Comparison of ENCODE assay signal across 13 mouse cellular contexts in genomic region chr9:24910738-24911137, GRCm38 (mm10).
A peak's percentile ranks its signal among the peaks of the same experiment; 100 is the strongest.
DNase-seq lines count a peak whose midpoint lies in the region; ATAC-seq and TF ChIP-seq lines count a peak whose summit lies in the region.
"Had no signal": no experiment of that assay in that cellular context is flagged by ENCODE, and none has a peak within 500 bp of the region (broad histone marks: within the 10 kb centered on the region; RNA-seq: fewer than 3 reads in every experiment).

No protein-coding gene starts in this region.

- no peak overlapping the region for H3K4me3 ChIP-seq in heart, embryonic 11.5 days (ENCODE audit: low read depth, low read length)
- H3K4me3 ChIP-seq in midbrain, embryonic 11.5 days (ENCODE audit: low read depth, low read length) = no peak overlapping the region
- no peak overlapping the region for H3K4me3 ChIP-seq in midbrain, embryonic 10.5 days
- no peak overlapping the region for H3K4me3 ChIP-seq in liver, adult 2 months (ENCODE audit: insufficient read depth, low read depth, low read length)
- H3K4me3 ChIP-seq in midbrain, postnatal 0 days (ENCODE audit: low read depth, low read length) = no peak overlapping the region
- H3K4me3 ChIP-seq: embryonic facial prominence, embryonic 15.5 days; heart, adult 2 months; limb, embryonic 12.5 days had no signal

- no peaks in the 10 kb centered on the region for H3K79me2 ChIP-seq in liver, adult 2 months (ENCODE audit: control insufficient read depth, insufficient read depth, low read length)

- H3K9ac ChIP-seq in heart, embryonic 11.5 days (ENCODE audit: low read depth, low read length) = no peak overlapping the region
- no peak overlapping the region for H3K9ac ChIP-seq in midbrain, embryonic 11.5 days (ENCODE audit: low read length)
- H3K9ac ChIP-seq in liver, adult 2 months (ENCODE audit: low read depth, low read length) = no peak overlapping the region
- H3K9ac ChIP-seq in midbrain, postnatal 0 days (replicated peaks; ENCODE audit: low read length, poor library complexity, severe bottlenecking) = no peak overlapping the region
- H3K9ac ChIP-seq: embryonic facial prominence, embryonic 15.5 days; limb, embryonic 12.5 days had no signal

- no peak overlapping the region for H3K27ac ChIP-seq in heart, embryonic 11.5 days (ENCODE audit: low read depth, low read length)
- H3K27ac ChIP-seq in midbrain, embryonic 11.5 days (ENCODE audit: low read depth, low read length) = no peak overlapping the region
- no peak overlapping the region for H3K27ac ChIP-seq in midbrain, embryonic 10.5 days (replicated peaks)
- no peak overlapping the region for H3K27ac ChIP-seq in liver, adult 2 months (replicated peaks; ENCODE audit: insufficient read depth, low read depth, low read length)
- H3K27ac ChIP-seq in midbrain, postnatal 0 days (ENCODE audit: low read depth, low read length) = no peak overlapping the region
- H3K27ac ChIP-seq: embryonic facial prominence, embryonic 15.5 days; heart, adult 2 months; limb, embryonic 12.5 days had no signal

- WGBS in heart, embryonic 11.5 days (ENCODE audit: insufficient replicate concordance) = 39% methylated on average over 5 of the region's 5 CpGs
- 77% methylated on average over 5 of the region's 5 CpGs for WGBS in midbrain, embryonic 11.5 days
- 76% methylated on average over 5 of the region's 5 CpGs for WGBS in midbrain, embryonic 10.5 days
- WGBS in liver, adult 2 months = 58% methylated on average over 5 of the region's 5 CpGs
- 60% methylated on average over 5 of the region's 5 CpGs for WGBS in midbrain, postnatal 0 days

- DNase-seq in heart, postnatal 4 days = no peak
- DNase-seq in midbrain, embryonic 11.5 days (ENCODE audit: low spot score, missing footprints) = no peak
- no peak for DNase-seq in midbrain, embryonic 10.5 days (ENCODE audit: low spot score)
- peak; percentile 79 for DNase-seq in liver, adult 2 months (ENCODE audit: extremely low read depth, low read depth, low spot score)
- DNase-seq in midbrain, postnatal 0 days (ENCODE audit: low spot score) = peak; percentile 12
- no peak for DNase-seq in spleen, adult 18-20 months
- no peak for DNase-seq in cerebellum, postnatal 36 days
- DNase-seq: B cell, adult 2 months had no signal

- H3K36me3 ChIP-seq in heart, embryonic 11.5 days (ENCODE audit: control insufficient read depth, insufficient read depth, low read length) = no peaks in the 10 kb centered on the region
- H3K36me3 ChIP-seq in midbrain, embryonic 11.5 days (ENCODE audit: control insufficient read depth, insufficient read depth, low read length) = no peaks in the 10 kb centered on the region
- no peaks in the 10 kb centered on the region for H3K36me3 ChIP-seq in midbrain, embryonic 10.5 days
- no peaks in the 10 kb centered on the region for H3K36me3 ChIP-seq in liver, adult 2 months (ENCODE audit: control insufficient read depth, insufficient read depth, low read length)
- no peaks in the 10 kb centered on the region for H3K36me3 ChIP-seq in midbrain, postnatal 0 days (ENCODE audit: insufficient read depth, low read length)
- H3K36me3 ChIP-seq: embryonic facial prominence, embryonic 15.5 days; G1E; limb, embryonic 12.5 days had no signal

- no peaks in the 10 kb centered on the region for H3K9me3 ChIP-seq in heart, embryonic 11.5 days (replicated peaks; ENCODE audit: control insufficient read depth, low read length)
- H3K9me3 ChIP-seq in midbrain, embryonic 11.5 days (ENCODE audit: control insufficient read depth, low read length) = no peaks in the 10 kb centered on the region
- H3K9me3 ChIP-seq in midbrain, embryonic 10.5 days (replicated peaks) = no peaks in the 10 kb centered on the region
- H3K9me3 ChIP-seq in midbrain, postnatal 0 days (ENCODE audit: low read length) = no peaks in the 10 kb centered on the region
- H3K9me3 ChIP-seq: embryonic facial prominence, embryonic 15.5 days; G1E; limb, embryonic 12.5 days had no signal

- no peak overlapping the region; the same call in 1 of the 2 replicates for H3K4me2 ChIP-seq in heart, embryonic 11.5 days
- no peak overlapping the region for H3K4me2 ChIP-seq in midbrain, embryonic 11.5 days
- no peak overlapping the region for H3K4me2 ChIP-seq in midbrain, postnatal 0 days (ENCODE audit: low read depth, low read length, poor library complexity, severe bottlenecking)
- H3K4me2 ChIP-seq: embryonic facial prominence, embryonic 15.5 days; limb, embryonic 12.5 days had no signal

- H3K4me1 ChIP-seq in heart, embryonic 11.5 days (ENCODE audit: control insufficient read depth, insufficient read depth, low read length) = peaks cover 19% of the 10 kb centered on the region
- H3K4me1 ChIP-seq in midbrain, embryonic 11.5 days (ENCODE audit: control insufficient read depth, insufficient read depth, low read length) = peaks cover 13% of the 10 kb centered on the region
- peaks cover 26% of the 10 kb centered on the region for H3K4me1 ChIP-seq in midbrain, embryonic 10.5 days
- H3K4me1 ChIP-seq in liver, adult 2 months (ENCODE audit: control insufficient read depth, insufficient read depth, low read length) = no peaks in the 10 kb centered on the region
- H3K4me1 ChIP-seq in midbrain, postnatal 0 days (ENCODE audit: insufficient read depth, low read length) = peaks cover 9% of the 10 kb centered on the region; the same call in 1 of the 2 replicates
- H3K4me1 ChIP-seq: embryonic facial prominence, embryonic 15.5 days; limb, embryonic 12.5 days had no signal

- ATAC-seq in heart, embryonic 11.5 days (replicated peaks; ENCODE audit: insufficient number of reproducible peaks, low FRiP score, low TSS enrichment) = 0 out of 2 replicates have a peak, but pooled peaks have one; percentile 39
- peak; percentile 15; the same call in 1 of the 2 replicates for ATAC-seq in midbrain, embryonic 11.5 days (ENCODE audit: low FRiP score)
- ATAC-seq in midbrain, postnatal 0 days (ENCODE audit: low FRiP score) = peak; percentile 76

- TF ChIP-seq POLR2A in liver, adult 2 months (IDR thresholded peaks at IDR 0.05; ENCODE audit: extremely low read depth, insufficient read depth, low read length) = no peak

- no peaks in the 10 kb centered on the region for H3K27me3 ChIP-seq in heart, embryonic 11.5 days (ENCODE audit: control insufficient read depth, insufficient read depth, low read length)
- H3K27me3 ChIP-seq in midbrain, embryonic 11.5 days (ENCODE audit: control insufficient read depth, insufficient read depth, low read length) = no peaks in the 10 kb centered on the region
- no peaks in the 10 kb centered on the region; the same call in 1 of the 2 replicates for H3K27me3 ChIP-seq in midbrain, embryonic 10.5 days (ENCODE audit: low read depth, poor library complexity, severe bottlenecking)
- no peaks in the 10 kb centered on the region for H3K27me3 ChIP-seq in liver, adult 2 months (ENCODE audit: control insufficient read depth, insufficient read depth, low read length)
- no peaks in the 10 kb centered on the region for H3K27me3 ChIP-seq in midbrain, postnatal 0 days (ENCODE audit: insufficient read depth, low read length)
- H3K27me3 ChIP-seq: embryonic facial prominence, embryonic 15.5 days; limb, embryonic 12.5 days had no signal

- no peak for TF ChIP-seq CTCF in liver, adult 2 months (IDR thresholded peaks at IDR 0.05; ENCODE audit: low read depth, low read length)
- no peak for TF ChIP-seq CTCF in midbrain, postnatal 0 days (IDR thresholded peaks at IDR 0.05)

Comparison
In these comparisons a context has a peak if more than half of its experiments do, and no peak if none do; other contexts are left out.
1. DNase-seq: peak in liver, adult 2 months (single experiment) and midbrain, postnatal 0 days (single experiment); none in heart, postnatal 4 days (single experiment), midbrain, embryonic 11.5 days (single experiment), midbrain, embryonic 10.5 days (single experiment), spleen, adult 18-20 months (0 of 2) and cerebellum, postnatal 36 days (0 of 2).
2. ATAC-seq: peak in every context shown above with its lines; median percentile 76 in midbrain, postnatal 0 days; 39 in heart, embryonic 11.5 days; 15 in midbrain, embryonic 11.5 days.